Mouse (Mus musculus) forebrain, embryonic 16.5 days (tissue): ENCODE measurements around the gene Fer1l4. TPM values are rescaled to one million over a fixed set of nuclear protein-coding genes. Genes with fewer than 3 reads are reported as not detected.

Experiments
- ATAC-seq: fragments of 200-750 bp; cut with Nextera tagmentation; 2 replicates; pipeline ENCODE4 v1.8.0; 2017; ENCODE audit warnings: mild to moderate bottlenecking, moderate library complexity
- H3K27ac ChIP-seq: fragments of 300-500 bp; sonication (generic); 2 replicates; pipeline ENCODE4 v1.5.1; 2014; ENCODE audit warnings: low read length, control low read depth
- H3K27me3 ChIP-seq: fragments of 300-500 bp; sonication (generic); replicated peaks from 2 replicates; pipeline ENCODE4 v1.6.1; 2014; ENCODE audit warnings: low read length; ENCODE audit not compliant: control insufficient read depth, insufficient read depth
- H3K36me3 ChIP-seq: fragments of 300-500 bp; sonication (generic); 2 replicates; pipeline ENCODE4 v1.6.1; 2014; ENCODE audit not compliant: control insufficient read depth, insufficient read depth
- H3K4me1 ChIP-seq: fragments of 300-500 bp; sonication (generic); replicated peaks from 2 replicates; pipeline ENCODE4 v1.6.1; 2014; ENCODE audit warnings: low read length; ENCODE audit not compliant: control insufficient read depth, insufficient read depth
- H3K4me2 ChIP-seq: fragments of 300-500 bp; sonication (generic); 2 replicates; pipeline ENCODE4 v1.6.1; 2014; ENCODE audit warnings: mild to moderate bottlenecking, low read length, control low read depth
- H3K4me3 ChIP-seq: fragments of 300-500 bp; sonication (generic); replicated peaks from 2 replicates; pipeline ENCODE4 v1.5.1; 2014; ENCODE audit warnings: mild to moderate bottlenecking, low read length, control low read depth
- H3K9ac ChIP-seq: fragments of 300-500 bp; sonication (generic); replicated peaks from 2 replicates; pipeline ENCODE4 v1.6.1; 2014; ENCODE audit warnings: low read depth, low read length, control low read depth
- H3K9me3 ChIP-seq: fragments of 300-500 bp; sonication (generic); 2 replicates; pipeline ENCODE4 v1.6.1; 2016; ENCODE audit warnings: low read length; ENCODE audit not compliant: control insufficient read depth
- WGBS: fragments of 180-500 bp; shearing (Covaris S2); extraction: QIAGEN DNeasy Blood & Tissue Kit; methylation state at CpG from one replicate; pipeline ENCODE4 v1.1.7; 2014; 5-methylcytosine and 5-hydroxymethylcytosine counted together
- polyA plus RNA-seq: library from polyadenylated mRNA; unstranded; fragments of >200 nt; fragmentation: Nextera tagmentation; extraction: Ambion mirVana; gene quantifications from 2 replicates; pipeline ENCODE4 v1.2.1, GENCODE M21; 2015

Gene Fer1l4
- not detected in 2 replicates for polyA plus RNA-seq

DNA sequence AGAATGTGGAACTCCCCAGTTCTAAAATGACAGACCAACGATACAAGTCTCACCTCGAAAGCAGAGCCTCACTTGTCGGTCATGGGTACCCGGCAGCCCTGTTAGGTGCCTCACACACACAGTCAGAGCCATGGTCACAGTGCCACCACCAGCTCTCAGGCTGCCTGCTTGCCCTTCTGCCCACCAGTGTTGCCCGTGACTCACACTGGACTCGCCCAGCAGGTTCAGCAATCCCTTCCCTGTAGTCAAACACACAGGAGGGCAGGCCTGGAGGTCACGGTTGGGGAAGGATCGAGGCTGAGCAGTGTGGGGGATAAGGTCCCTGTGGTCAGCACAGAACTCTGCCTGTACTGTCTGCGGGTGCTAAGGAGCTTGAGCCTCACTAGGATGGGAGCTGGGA, at the start of gene Fer1l4:
Gene Fer1l4, minus strand, starts transcription at position 132 of the 400 bp plus-strand sequence.
- Histone ChIP-seq H3K36me3 (no peaks in the 10 kb centered on the region), H3K9me3 (no peaks in the 10 kb centered on the region), H3K9ac (no peak within 1 kb of the TSS), H3K4me3 (no peak within 1 kb of the TSS), H3K4me2 (no peak within 1 kb of the TSS), H3K4me1 (0 out of 2 replicates have a peak, but pooled peaks cover 2% of the 10 kb centered on the region), H3K27ac (no peak within 1 kb of the TSS), H3K27me3 (no peaks in the 10 kb centered on the region)
- 82% methylated on average over 9 of the region's 9 CpGs for WGBS
- ATAC-seq, result no peak

DNA sequence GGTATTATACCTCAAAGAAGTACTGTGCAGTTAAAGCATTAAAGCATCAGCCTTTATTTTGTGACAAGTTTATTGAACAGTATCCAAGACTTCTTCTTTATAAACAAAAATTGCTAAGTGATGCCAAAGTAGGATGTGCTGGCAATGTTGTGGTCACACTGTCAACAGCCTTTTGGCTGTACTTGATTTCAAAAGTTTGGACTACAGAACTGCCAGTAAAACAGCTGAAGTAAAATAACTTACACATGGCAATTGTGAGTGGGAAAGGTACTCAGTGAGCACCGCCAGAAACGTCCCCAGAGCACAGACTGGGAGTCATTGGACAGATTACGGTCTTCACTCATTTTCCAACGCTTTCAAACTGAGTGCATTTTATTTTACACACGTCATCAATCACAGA, 39.2 kb upstream of the Fer1l4 start:
- Histone ChIP-seq H3K4me1 (peaks cover 12% of the 10 kb centered on the region), H3K9ac (no peak overlapping the region), H3K9me3 (no peaks in the 10 kb centered on the region), H3K27ac (no peak overlapping the region), H3K4me3 (no peak overlapping the region), H3K4me2 (no peak overlapping the region), H3K36me3 (peaks cover 17% of the 10 kb centered on the region), H3K27me3 (no peaks in the 10 kb centered on the region)
- no peak for ATAC-seq
- WGBS, result 75% methylated on average over 5 of the region's 5 CpGs

DNA sequence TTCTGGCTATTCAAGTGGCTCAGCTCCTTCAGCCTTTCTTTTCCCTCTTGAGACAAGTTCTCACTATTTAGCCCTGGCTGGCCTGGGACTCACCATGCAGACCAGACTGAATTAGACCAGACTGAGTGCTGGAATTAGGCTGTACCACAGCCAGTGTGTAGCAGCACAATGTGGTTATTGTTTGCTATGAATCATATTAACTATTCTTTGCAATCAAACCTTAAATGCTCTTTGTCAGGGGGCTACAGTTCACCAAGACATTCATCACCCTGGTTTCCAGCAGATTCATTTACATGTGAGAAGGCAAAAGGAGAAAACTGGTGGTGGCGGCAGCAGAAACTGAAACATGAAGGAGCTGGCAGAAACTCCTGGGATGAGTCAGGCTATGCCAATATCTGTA, 37.1 kb upstream of the Fer1l4 start:
- no peak overlapping the region for H3K4me3 ChIP-seq
- H3K36me3 ChIP-seq, result no peaks in the 10 kb centered on the region
- 29% methylated on average over 1 of the region's 1 CpGs for WGBS
- H3K4me2 ChIP-seq, result no peak overlapping the region
- ATAC-seq, result peak; percentile 77
- H3K4me1 ChIP-seq, result peaks cover 12% of the 10 kb centered on the region
- H3K9ac ChIP-seq, result no peak overlapping the region
- H3K27me3 ChIP-seq, result no peaks in the 10 kb centered on the region
- no peaks in the 10 kb centered on the region for H3K9me3 ChIP-seq
- no peak overlapping the region for H3K27ac ChIP-seq

DNA sequence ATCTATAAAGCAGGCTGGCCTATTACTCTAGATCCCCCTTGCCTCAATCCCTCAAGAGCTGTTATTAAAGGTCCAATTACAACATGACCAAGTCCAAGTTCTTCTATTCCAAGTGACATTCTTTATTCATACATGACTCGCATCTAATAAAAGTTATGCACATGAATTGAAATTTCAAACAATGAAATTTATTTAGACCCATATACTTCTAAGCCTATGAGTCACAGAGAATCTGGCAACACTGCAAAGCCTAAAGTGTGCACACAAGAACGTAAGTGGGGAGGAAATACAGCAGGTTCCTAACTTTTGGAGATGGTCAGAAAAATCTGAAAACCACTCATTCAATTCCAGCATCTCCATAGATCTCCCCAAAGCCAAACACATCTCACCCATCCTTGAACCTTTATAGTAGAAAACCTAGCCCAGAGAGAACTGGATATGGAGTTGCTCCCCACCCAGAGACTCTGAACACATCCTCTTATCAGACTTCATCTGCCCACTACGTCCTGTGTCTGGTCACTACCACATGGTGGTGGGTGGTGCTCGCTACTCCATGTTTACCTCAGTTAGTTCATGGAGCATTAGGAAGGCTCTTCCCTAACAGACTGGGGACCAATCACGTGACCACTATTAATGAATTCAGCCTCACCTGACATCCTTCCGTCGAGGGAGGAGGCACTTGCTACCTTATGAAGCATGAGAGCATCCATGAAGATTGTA, 34.8 kb upstream of the Fer1l4 start:
- Histone ChIP-seq H3K4me1 (peaks cover 12% of the 10 kb centered on the region), H3K4me2 (no peak overlapping the region), H3K4me3 (no peak overlapping the region), H3K27ac (no peak overlapping the region), H3K36me3 (no peaks in the 10 kb centered on the region), H3K9ac (no peak overlapping the region), H3K9me3 (no peaks in the 10 kb centered on the region), H3K27me3 (no peaks in the 10 kb centered on the region)
- 88% methylated on average over 7 of the region's 7 CpGs for WGBS
- ATAC-seq, result no peak

DNA sequence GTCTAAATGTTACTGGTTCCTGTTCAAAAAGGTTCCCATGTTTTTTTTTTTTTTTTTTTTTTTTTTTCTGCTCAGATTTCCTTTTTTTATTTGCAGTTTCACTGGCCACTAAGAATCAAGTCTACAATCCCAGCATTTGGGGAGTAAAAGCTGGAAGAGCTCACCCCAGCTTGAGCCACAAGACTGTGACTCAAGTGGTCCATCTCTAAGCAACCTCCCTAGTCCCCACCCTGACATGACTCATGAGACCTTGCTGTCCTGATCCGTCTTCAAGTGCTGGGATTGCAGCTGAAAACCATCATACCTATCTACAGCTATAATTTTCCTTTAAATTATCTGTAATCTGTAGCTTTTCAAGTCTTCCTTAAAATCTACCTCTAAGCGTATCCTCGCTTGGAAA, 31.8 kb upstream of the Fer1l4 start:
- no peaks in the 10 kb centered on the region for H3K27me3 ChIP-seq
- no peak overlapping the region for H3K4me2 ChIP-seq
- no peak overlapping the region for H3K9ac ChIP-seq
- no peak for ATAC-seq
- 94% methylated on average over 3 of the region's 3 CpGs for WGBS
- no peak overlapping the region for H3K27ac ChIP-seq
- no peak overlapping the region for H3K4me3 ChIP-seq
- no peaks in the 10 kb centered on the region for H3K9me3 ChIP-seq
- H3K4me1 ChIP-seq, result no peaks in the 10 kb centered on the region
- no peaks in the 10 kb centered on the region for H3K36me3 ChIP-seq

DNA sequence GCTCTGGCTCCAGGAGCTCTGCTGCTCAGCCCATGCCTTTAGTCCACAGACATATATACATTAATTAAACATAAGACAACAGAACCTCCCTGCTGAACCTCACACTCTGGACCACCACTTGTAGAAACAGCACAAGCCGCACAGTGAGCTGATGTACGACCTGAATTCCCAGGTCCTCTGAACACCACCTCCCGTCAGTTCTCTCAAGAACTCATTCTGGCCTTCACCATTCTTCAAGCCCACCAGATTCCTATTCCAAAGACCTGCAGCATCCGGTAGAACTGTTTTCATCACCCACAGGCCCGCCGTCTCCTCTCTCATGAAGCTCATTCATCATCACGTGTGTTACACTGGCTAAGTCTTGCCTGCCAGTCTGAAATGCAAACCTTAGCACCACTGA, 27.6 kb upstream of the Fer1l4 start:
- WGBS, result 89% methylated on average over 7 of the region's 7 CpGs
- H3K27ac ChIP-seq, result no peak overlapping the region

DNA sequence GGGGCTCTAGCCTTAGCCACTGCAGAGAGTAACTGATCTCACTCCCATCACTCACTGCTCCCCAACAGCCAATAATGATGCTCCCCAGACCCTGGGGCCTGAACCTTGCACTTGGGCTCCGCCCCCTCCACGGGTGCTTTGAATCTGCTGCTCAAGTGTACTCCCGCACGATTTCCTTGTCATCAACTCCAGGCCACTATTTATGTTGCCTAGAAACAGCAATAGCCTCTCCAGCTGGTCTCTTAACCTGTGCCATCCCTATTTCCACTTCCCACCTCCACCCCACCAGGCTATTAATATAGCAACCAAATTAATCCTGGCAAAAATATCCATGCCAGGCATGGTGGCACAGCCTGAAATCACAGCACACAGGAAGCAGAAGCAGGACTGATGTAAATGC, 26.9 kb upstream of the Fer1l4 start:
- Histone ChIP-seq H3K27me3 (no peaks in the 10 kb centered on the region), H3K9me3 (no peaks in the 10 kb centered on the region), H3K4me3 (no peak overlapping the region), H3K4me1 (no peaks in the 10 kb centered on the region), H3K36me3 (peaks cover 32% of the 10 kb centered on the region), H3K9ac (no peak overlapping the region), H3K27ac (no peak overlapping the region), H3K4me2 (no peak overlapping the region)
- 35% methylated on average over 4 of the region's 4 CpGs for WGBS
- no peak for ATAC-seq

More for the DNA sequence above, 27.6 kb upstream of the Fer1l4 start:
- Histone ChIP-seq H3K4me1 (no peaks in the 10 kb centered on the region), H3K9ac (no peak overlapping the region), H3K27me3 (no peaks in the 10 kb centered on the region), H3K9me3 (no peaks in the 10 kb centered on the region), H3K36me3 (peaks cover 27% of the 10 kb centered on the region), H3K4me2 (no peak overlapping the region), H3K4me3 (no peak overlapping the region)
- ATAC-seq, result no peak

DNA sequence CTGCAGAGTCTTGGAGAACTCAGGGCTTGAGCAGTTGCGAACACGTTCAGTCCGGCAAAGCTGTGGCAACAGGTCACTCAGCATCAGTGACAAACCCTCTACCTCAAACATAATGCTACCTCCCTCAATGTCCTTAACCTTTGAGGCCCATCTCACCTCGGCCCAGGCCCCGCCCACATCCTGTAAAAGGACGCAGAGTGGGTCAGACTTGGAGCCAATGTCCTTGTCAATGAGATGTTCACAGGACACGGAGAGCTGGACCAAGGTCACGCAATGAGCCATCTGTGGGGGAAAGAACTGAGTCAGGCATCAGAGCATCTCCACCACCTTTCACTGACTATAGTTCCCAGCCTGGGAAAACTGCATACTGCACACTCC, 26.4 kb upstream of the Fer1l4 start:
- no peaks in the 10 kb centered on the region for H3K27me3 ChIP-seq
- ATAC-seq, result no peak
- no peak overlapping the region for H3K27ac ChIP-seq
- H3K9me3 ChIP-seq, result no peaks in the 10 kb centered on the region
- H3K4me1 ChIP-seq, result no peaks in the 10 kb centered on the region
- 91% methylated on average over 8 of the region's 8 CpGs for WGBS
- no peak overlapping the region for H3K4me2 ChIP-seq
- H3K36me3 ChIP-seq, result peaks cover 36% of the 10 kb centered on the region
- no peak overlapping the region for H3K9ac ChIP-seq
- no peak overlapping the region for H3K4me3 ChIP-seq

DNA sequence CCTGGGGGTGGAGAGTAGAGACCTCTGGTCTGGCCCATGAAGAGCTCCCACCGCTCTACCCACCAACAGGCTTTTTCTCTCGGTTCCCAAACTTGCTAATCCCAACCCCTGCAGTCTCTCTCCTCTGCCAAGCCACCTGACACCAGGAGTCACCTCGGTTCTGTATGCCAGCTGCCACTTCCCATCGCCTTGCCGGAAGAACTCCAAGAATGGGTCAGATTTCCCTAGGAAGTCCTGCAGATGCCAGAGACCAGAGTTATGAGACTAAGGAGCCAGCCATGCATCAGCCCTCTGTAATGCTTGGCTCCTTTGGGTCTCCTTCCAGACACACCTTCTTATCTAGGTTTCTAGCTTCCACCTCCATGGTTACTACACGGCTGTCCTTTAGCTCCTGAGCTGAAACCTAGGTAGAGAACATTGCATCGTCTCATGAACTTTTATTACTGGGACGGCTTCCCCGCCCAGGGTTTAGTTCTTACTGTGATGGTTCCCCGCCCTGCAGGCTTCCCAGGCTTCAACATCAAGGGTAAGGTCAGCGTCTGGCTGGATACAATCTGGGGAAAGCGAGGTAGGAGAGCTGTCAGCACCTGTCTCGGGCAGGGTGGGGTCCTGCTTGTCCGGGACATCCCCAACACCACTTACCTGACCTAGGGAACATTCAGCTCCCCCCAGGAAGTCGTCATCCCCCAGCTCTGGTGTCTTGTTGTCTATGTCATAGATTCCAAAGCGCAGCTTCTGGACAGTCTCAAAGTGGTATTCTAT, 25.9 kb upstream of the Fer1l4 start:
- 93% methylated on average over 16 of the region's 16 CpGs for WGBS
- Histone ChIP-seq H3K9me3 (no peaks in the 10 kb centered on the region), H3K9ac (no peak overlapping the region), H3K36me3 (peaks cover 41% of the 10 kb centered on the region), H3K4me1 (no peaks in the 10 kb centered on the region), H3K27me3 (no peaks in the 10 kb centered on the region), H3K4me2 (no peak overlapping the region), H3K27ac (no peak overlapping the region), H3K4me3 (no peak overlapping the region)
- no peak for ATAC-seq
